17 mouse cellular contexts compared by ENCODE assay signal in genomic region chr7:4783667-4784268, GRCm38 (mm10). TPM values are rescaled to one million over a fixed set of nuclear protein-coding genes. Genes with fewer than 3 reads are reported as not detected.
DNase-seq lines count a peak whose midpoint lies in the region; ATAC-seq lines count a peak whose summit lies in the region.
"Had no signal": no experiment of that assay in that cellular context is flagged by ENCODE, and none has a peak within 500 bp of the region (broad histone marks: within the 10 kb centered on the region; RNA-seq: fewer than 3 reads in every experiment).

No protein-coding gene starts in this region.

- peak; percentile 45; the same call in 1 of the 2 replicates for ATAC-seq in heart, embryonic 11.5 days (replicated peaks; ENCODE audit: insufficient number of reproducible peaks, low FRiP score, low TSS enrichment)
- 0 out of 2 replicates have a peak, but pooled peaks have one; percentile 8 for ATAC-seq in megakaryocyte, adult 5-6 weeks (ENCODE audit: poor library complexity, severe bottlenecking)
- no peak for ATAC-seq in forebrain, embryonic 15.5 days (replicated peaks)

- 64% methylated on average over 14 of the region's 14 CpGs for WGBS in heart, embryonic 11.5 days (ENCODE audit: insufficient replicate concordance)
- 86% methylated on average over 14 of the region's 14 CpGs for WGBS in forebrain, embryonic 15.5 days

- H3K4me1 ChIP-seq in heart, embryonic 11.5 days (ENCODE audit: control insufficient read depth, insufficient read depth, low read length): peaks cover 4% of the 10 kb centered on the region; the same call in 1 of the 2 replicates
- peaks cover 6% of the 10 kb centered on the region for H3K4me1 ChIP-seq in forebrain, embryonic 15.5 days

- no peak overlapping the region for H3K4me2 ChIP-seq in heart, embryonic 11.5 days
- no peak overlapping the region for H3K4me2 ChIP-seq in forebrain, embryonic 15.5 days (replicated peaks)

- no peaks in the 10 kb centered on the region for H3K36me3 ChIP-seq in heart, embryonic 11.5 days (ENCODE audit: control insufficient read depth, insufficient read depth, low read length)
- no peaks in the 10 kb centered on the region for H3K36me3 ChIP-seq in forebrain, embryonic 15.5 days
- H3K36me3 ChIP-seq: midbrain, embryonic 10.5 days had no signal

- no peak overlapping the region for H3K4me3 ChIP-seq in heart, embryonic 11.5 days (ENCODE audit: low read depth, low read length)
- no peak overlapping the region for H3K4me3 ChIP-seq in forebrain, embryonic 15.5 days
- H3K4me3 ChIP-seq: midbrain, embryonic 10.5 days had no signal

- H3K9ac ChIP-seq in heart, embryonic 11.5 days (ENCODE audit: low read depth, low read length): no peak overlapping the region
- H3K9ac ChIP-seq in forebrain, embryonic 15.5 days (replicated peaks): no peak overlapping the region

- no peak overlapping the region for H3K27ac ChIP-seq in heart, embryonic 11.5 days (ENCODE audit: low read depth, low read length)
- H3K27ac ChIP-seq in forebrain, embryonic 15.5 days (replicated peaks): no peak overlapping the region
- H3K27ac ChIP-seq: midbrain, embryonic 10.5 days had no signal

- H3K9me3 ChIP-seq in heart, embryonic 11.5 days (replicated peaks; ENCODE audit: control insufficient read depth, low read length): no peaks in the 10 kb centered on the region
- no peaks in the 10 kb centered on the region for H3K9me3 ChIP-seq in forebrain, embryonic 15.5 days
- H3K9me3 ChIP-seq: midbrain, embryonic 10.5 days had no signal

- peaks cover 22% of the 10 kb centered on the region for H3K27me3 ChIP-seq in heart, embryonic 11.5 days (ENCODE audit: control insufficient read depth, insufficient read depth, low read length)
- peaks cover 21% of the 10 kb centered on the region for H3K27me3 ChIP-seq in forebrain, embryonic 15.5 days

- DNase-seq in heart, adult 9 months (ENCODE audit: low spot score in 2 of 2): no peak
- peak; percentile 92 for DNase-seq in brain, adult 2 months (ENCODE audit: low read depth, low spot score)
- DNase-seq in cerebellum, postnatal 36 days: peak; percentile 74 to 81
- DNase-seq in lung, postnatal 4 days: no peak
- no peak for DNase-seq in urinary bladder, postnatal 4 days (ENCODE audit: low spot score in 2 of 2)
- DNase-seq: B cell, adult 2 months; kidney, postnatal 10 days had no signal

RNA-seq across cellular contexts. Expression of gene Tmem190, which starts 1.0 kb away (rescaled TPM):
- not detected in 2 replicates for polyA plus RNA-seq in heart, embryonic 11.5 days (2014; fragmentation: Nextera tagmentation; extraction: Ambion mirVana)
- total RNA-seq in megakaryocyte, adult 5-6 weeks (2015): not detected in 2 replicates
- total RNA-seq in megakaryocyte, adult 5-6 weeks (2017): not detected in 2 replicates
- polyA plus RNA-seq in forebrain, embryonic 15.5 days (2015; fragmentation: Nextera tagmentation; extraction: Ambion mirVana): not detected in 2 replicates
- total RNA-seq: gastrocnemius, postnatal 4 days; layer of hippocampus, postnatal 25 days; liver, adult 2 months; MEL had no signal
- polyA plus RNA-seq: heart, postnatal 0 days; liver, adult 2 months; midbrain, embryonic 10.5 days had no signal

RNA-seq across cellular contexts. Expression of gene Il11, which starts 1.1 kb away (rescaled TPM):
- polyA plus RNA-seq in heart, embryonic 11.5 days (2014; fragmentation: Nextera tagmentation; extraction: Ambion mirVana): not detected in 2 replicates
- total RNA-seq in megakaryocyte, adult 5-6 weeks (2015): not detected in 2 replicates
- total RNA-seq in megakaryocyte, adult 5-6 weeks (2017): not detected in 2 replicates
- 0.56 and 1.2 TPM in 2 replicates for polyA plus RNA-seq in forebrain, embryonic 15.5 days (2015; fragmentation: Nextera tagmentation; extraction: Ambion mirVana)
- total RNA-seq: liver, adult 2 months had no signal
- polyA plus RNA-seq: heart, postnatal 0 days; midbrain, embryonic 10.5 days had no signal

RNA-seq across cellular contexts. Expression of gene Tmem238, which starts 5.7 kb away (rescaled TPM):
- 2.2 and 2.4 TPM in 2 replicates for polyA plus RNA-seq in heart, embryonic 11.5 days (2014; fragmentation: Nextera tagmentation; extraction: Ambion mirVana)
- total RNA-seq in megakaryocyte, adult 5-6 weeks (2015): 1.3 and 3.0 TPM in 2 replicates
- 0.61 and 2.5 TPM in 2 replicates for total RNA-seq in megakaryocyte, adult 5-6 weeks (2017)
- polyA plus RNA-seq in forebrain, embryonic 15.5 days (2015; fragmentation: Nextera tagmentation; extraction: Ambion mirVana): 3.5 TPM in 2 replicates

RNA-seq across cellular contexts. Expression of gene Rpl28, which starts 8.9 kb away (rescaled TPM):
- 143 and 156 TPM in 2 replicates for polyA plus RNA-seq in heart, embryonic 11.5 days (2014; fragmentation: Nextera tagmentation; extraction: Ambion mirVana)
- total RNA-seq in megakaryocyte, adult 5-6 weeks (2015): 1,340 and 1,433 TPM in 2 replicates
- total RNA-seq in megakaryocyte, adult 5-6 weeks (2017): 535 and 673 TPM in 2 replicates
- 224 and 256 TPM in 2 replicates for polyA plus RNA-seq in forebrain, embryonic 15.5 days (2015; fragmentation: Nextera tagmentation; extraction: Ambion mirVana)

RNA-seq across cellular contexts. Expression of gene Fam71e2, which starts 12.7 kb away (rescaled TPM):
- not detected in 2 replicates for polyA plus RNA-seq in heart, embryonic 11.5 days (2014; fragmentation: Nextera tagmentation; extraction: Ambion mirVana)
- total RNA-seq in megakaryocyte, adult 5-6 weeks (2015): not detected in 2 replicates
- not detected in 2 replicates for total RNA-seq in megakaryocyte, adult 5-6 weeks (2017)
- polyA plus RNA-seq in forebrain, embryonic 15.5 days (2015; fragmentation: Nextera tagmentation; extraction: Ambion mirVana): not detected in 2 replicates
- total RNA-seq: gastrocnemius, postnatal 4 days; layer of hippocampus, postnatal 25 days; liver, adult 2 months; MEL had no signal
- polyA plus RNA-seq: heart, postnatal 0 days; liver, adult 2 months; midbrain, embryonic 10.5 days; stomach, embryonic 14.5 days had no signal

Comparison
In these comparisons a context has a peak if more than half of its experiments do, and no peak if none do; other contexts are left out.
1. DNase-seq: peak in brain, adult 2 months (single experiment) and cerebellum, postnatal 36 days (2 of 2); none in heart, adult 9 months (0 of 2), lung, postnatal 4 days (0 of 2) and urinary bladder, postnatal 4 days (0 of 2).